Mouse (Mus musculus) heart, embryonic 16.5 days (tissue): ENCODE measurements around the gene Gpr162. TPM values are rescaled to one million over a fixed set of nuclear protein-coding genes. Genes with fewer than 3 reads are reported as not detected.
A peak's percentile ranks its signal among the peaks of the same experiment; 100 is the strongest.
"Not testable (repeated sequence)": the region's sequence is repeated elsewhere in the genome, so short reads cannot be mapped to it uniquely, and the experiment has no call there.

Source experiments
- ATAC-seq: fragments of 200-750 bp; cut with Nextera tagmentation; replicated peaks from 2 replicates; pipeline ENCODE4 v1.8.0; 2017; ENCODE audit warnings: moderate number of reproducible peaks; ENCODE audit not compliant: insufficient read depth, low FRiP score; ENCODE audit errors: extremely low read depth
- H3K27ac ChIP-seq: fragments of 300-500 bp; sonication (generic); 2 replicates; pipeline ENCODE4 v1.5.1; 2014; ENCODE audit warnings: mild to moderate bottlenecking, low read length, control low read depth, moderate library complexity
- H3K27me3 ChIP-seq: fragments of 300-500 bp; sonication (generic); 2 replicates; pipeline ENCODE4 v1.6.1; 2014; ENCODE audit warnings: low read length, mixed read lengths; ENCODE audit not compliant: control insufficient read depth, insufficient read depth
- H3K36me3 ChIP-seq: fragments of 300-500 bp; sonication (generic); 2 replicates; pipeline ENCODE4 v1.6.1; 2014; ENCODE audit not compliant: control insufficient read depth, insufficient read depth
- H3K4me1 ChIP-seq: fragments of 300-500 bp; sonication (generic); 2 replicates; pipeline ENCODE4 v1.6.1; 2014; ENCODE audit warnings: low read length, mixed read lengths; ENCODE audit not compliant: control insufficient read depth, insufficient read depth
- H3K4me2 ChIP-seq: fragments of 300-500 bp; sonication (generic); 2 replicates; pipeline ENCODE4 v1.6.1; 2014; ENCODE audit warnings: low read depth, mild to moderate bottlenecking, control low read depth, low read length
- H3K4me3 ChIP-seq: fragments of 300-500 bp; sonication (generic); 2 replicates; pipeline ENCODE4 v1.5.1; 2014; ENCODE audit warnings: mild to moderate bottlenecking, control low read depth, low read length
- H3K9ac ChIP-seq: fragments of 300-500 bp; sonication (generic); 2 replicates; pipeline ENCODE4 v1.6.1; 2014; ENCODE audit warnings: low read length, control low read depth
- H3K9me3 ChIP-seq: fragments of 300-500 bp; sonication (generic); replicated peaks from 2 replicates; pipeline ENCODE4 v1.6.1; 2016; ENCODE audit warnings: low read length; ENCODE audit not compliant: control insufficient read depth
- WGBS: fragments of 180-500 bp; shearing (Covaris S2); extraction: QIAGEN DNeasy Blood & Tissue Kit; methylation state at CpG from one replicate; pipeline ENCODE4 v1.1.7; 2014; 5-methylcytosine and 5-hydroxymethylcytosine counted together
- polyA plus RNA-seq: library from polyadenylated mRNA; unstranded; fragments of >200 nt; fragmentation: Nextera tagmentation; extraction: Ambion mirVana; gene quantifications from 2 replicates; pipeline ENCODE4 v1.2.1, GENCODE M21; 2015

The Gpr162 gene
- polyA plus RNA-seq, 1 experiment from 2014 or later = 2.7 TPM

- Histone ChIP-seq H3K9me3 (no peaks in the 10 kb centered on the region), H3K27ac (peak overlapping the region; percentile 99), H3K27me3 (no peaks in the 10 kb centered on the region), H3K36me3 (peaks cover 25% of the 10 kb centered on the region), H3K4me2 (peak overlapping the region; percentile 90), H3K4me3 (peak overlapping the region; percentile 89), H3K4me1 (peaks cover 52% of the 10 kb centered on the region), H3K9ac (peak overlapping the region; percentile 97)
- WGBS = 69% methylated on average over 24 of the region's 24 CpGs
- ATAC-seq = no peak
These were observed 51.9 kb downstream of the Gpr162 start for GRCm38 (mm10) chr6:124811701-124812560.

DNA sequence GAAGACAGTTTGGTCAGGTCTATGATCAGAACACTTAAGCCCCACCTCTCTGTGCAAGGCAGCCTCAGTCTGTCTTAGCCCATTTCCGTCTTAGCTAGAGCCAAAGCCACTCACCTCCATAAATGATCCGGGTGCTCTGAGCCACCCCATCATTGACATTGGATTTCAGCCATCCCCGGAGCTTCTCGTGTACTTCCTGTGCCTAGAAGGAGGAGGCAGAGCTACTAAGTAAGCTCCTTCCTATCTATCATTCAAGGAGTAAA lies 52.4 kb downstream of the Gpr162 start:
- Histone ChIP-seq H3K4me1 (peaks cover 56% of the 10 kb centered on the region), H3K27me3 (no peaks in the 10 kb centered on the region), H3K9me3 (no peaks in the 10 kb centered on the region), H3K9ac (peak overlapping the region; percentile 5; the same call in 1 of the 2 replicates), H3K27ac (peak overlapping the region; percentile 14; the same call in 1 of the 2 replicates), H3K4me3 (no peak overlapping the region), H3K36me3 (peaks cover 19% of the 10 kb centered on the region), H3K4me2 (no peak overlapping the region)
- 72% methylated on average over 4 of the region's 4 CpGs for WGBS
- ATAC-seq = no peak

GRCm38 (mm10) chr6:124810566-124811402 lies 53.0 kb downstream of the Gpr162 start:
- H3K9me3 ChIP-seq, H3K4me3 ChIP-seq, ATAC-seq, H3K27me3 ChIP-seq, H3K9ac ChIP-seq, H3K4me2 ChIP-seq, H3K27ac ChIP-seq: not testable (repeated sequence)
- Histone ChIP-seq H3K4me1 (peaks cover 62% of the 10 kb centered on the region), H3K36me3 (peaks cover 18% of the 10 kb centered on the region)
- 73% methylated on average over 11 of the region's 11 CpGs for WGBS

- 41% methylated on average over 14 of the region's 14 CpGs for WGBS
- H3K9me3 ChIP-seq = no peaks in the 10 kb centered on the region
- H3K4me1 ChIP-seq = peaks cover 65% of the 10 kb centered on the region
- peak overlapping the region; percentile 100 for H3K4me2 ChIP-seq
- H3K4me3 ChIP-seq = peak overlapping the region; percentile 79
- H3K36me3 ChIP-seq = peaks cover 18% of the 10 kb centered on the region
- peak overlapping the region; percentile 92 for H3K9ac ChIP-seq
- ATAC-seq = no peak
- peak overlapping the region; percentile 92 for H3K27ac ChIP-seq
- no peaks in the 10 kb centered on the region for H3K27me3 ChIP-seq
These were observed 53.8 kb downstream of the Gpr162 start for GRCm38 (mm10) chr6:124809775-124810538.

DNA sequence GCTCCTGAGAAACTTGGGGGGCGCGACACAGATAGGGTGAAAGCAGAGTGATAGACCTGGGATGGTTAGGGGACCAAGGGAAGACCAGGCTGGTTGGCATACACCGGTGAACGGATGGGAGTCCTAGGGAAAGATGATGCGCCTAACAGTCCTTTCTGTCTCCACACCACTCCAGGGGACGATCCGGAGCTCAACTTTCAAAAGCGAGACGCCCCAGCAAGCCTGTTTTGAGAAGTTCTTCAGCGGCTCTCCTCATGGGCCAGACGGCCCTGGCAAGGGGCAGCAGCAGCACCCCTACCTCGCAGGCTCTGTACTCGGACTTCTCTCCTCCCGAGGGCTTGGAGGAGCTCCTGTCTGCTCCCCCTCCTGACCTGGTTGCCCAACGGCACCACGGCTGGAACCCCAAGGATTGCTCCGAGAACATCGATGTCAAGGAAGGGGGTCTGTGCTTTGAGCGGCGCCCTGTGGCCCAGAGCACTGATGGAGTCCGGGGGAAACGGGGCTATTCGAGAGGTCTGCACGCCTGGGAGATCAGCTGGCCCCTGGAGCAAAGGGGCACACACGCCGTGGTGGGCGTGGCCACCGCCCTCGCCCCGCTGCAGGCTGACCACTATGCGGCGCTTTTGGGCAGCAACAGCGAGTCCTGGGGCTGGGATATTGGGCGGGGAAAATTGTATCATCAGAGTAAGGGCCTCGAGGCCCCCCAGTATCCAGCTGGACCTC lies 54.6 kb downstream of the Gpr162 start:
- H3K4me2 ChIP-seq = peak overlapping the region; percentile 100
- ATAC-seq = 0 out of 2 replicates have a peak, but pooled peaks have one; percentile 20
- peak overlapping the region; percentile 92 for H3K9ac ChIP-seq
- peak overlapping the region; percentile 92 for H3K27ac ChIP-seq
- H3K9me3 ChIP-seq = no peaks in the 10 kb centered on the region
- WGBS = under 1% methylated on average over 35 of the region's 35 CpGs
- no peaks in the 10 kb centered on the region for H3K27me3 ChIP-seq
- peaks cover 18% of the 10 kb centered on the region for H3K36me3 ChIP-seq
- H3K4me3 ChIP-seq = peak overlapping the region; percentile 79
- peaks cover 59% of the 10 kb centered on the region for H3K4me1 ChIP-seq

Other genes with a start within 250 kb of the Gpr162 start
- 0.05 and 0.06 TPM in 2 replicates for gene C1s2, start 227.9 kb downstream of the Gpr162 start, polyA plus RNA-seq
- 50.1 and 54.2 TPM in 2 replicates for gene Lpcat3, start 201.0 kb downstream of the Gpr162 start, polyA plus RNA-seq
- gene Emg1, start 151.8 kb downstream of the Gpr162 start, polyA plus RNA-seq = 125 and 133 TPM in 2 replicates
- 347 and 355 TPM in 2 replicates for gene Phb2, start 151.6 kb downstream of the Gpr162 start, polyA plus RNA-seq
- 14.6 and 31.3 TPM in 2 replicates for gene Ptpn6, start 125.3 kb downstream of the Gpr162 start, polyA plus RNA-seq
- 429 and 447 TPM in 2 replicates for gene Grcc10, start 122.6 kb downstream of the Gpr162 start, polyA plus RNA-seq
- not detected in 2 replicates for gene Gm45234, start 108.0 kb downstream of the Gpr162 start, polyA plus RNA-seq
- 9.4 and 10.4 TPM in 2 replicates for gene Atn1, start 107.5 kb downstream of the Gpr162 start, polyA plus RNA-seq
- gene Eno2, start 94.3 kb downstream of the Gpr162 start, polyA plus RNA-seq = 3.7 and 4.3 TPM in 2 replicates
- gene Lrrc23, start 84.3 kb downstream of the Gpr162 start, polyA plus RNA-seq = 2.5 and 5.7 TPM in 2 replicates
- gene Spsb2, start 55.3 kb downstream of the Gpr162 start, polyA plus RNA-seq = 7.4 and 9.2 TPM in 2 replicates
- 1,525 and 1,576 TPM in 2 replicates for gene Tpi1, start 49.7 kb downstream of the Gpr162 start, polyA plus RNA-seq
- gene Usp5, start 34.5 kb downstream of the Gpr162 start, polyA plus RNA-seq = 104 and 112 TPM in 2 replicates
- gene Cdca3, start 34.4 kb downstream of the Gpr162 start, polyA plus RNA-seq = 126 and 136 TPM in 2 replicates
- 3.8 and 4.2 TPM in 2 replicates for gene Gnb3, start 23.7 kb downstream of the Gpr162 start, polyA plus RNA-seq
- gene P3h3, start 6.2 kb downstream of the Gpr162 start, polyA plus RNA-seq = 12.3 and 15.2 TPM in 2 replicates
- 0.25 and 2.1 TPM in 2 replicates for gene Cd4, start 24.2 kb upstream of the Gpr162 start, polyA plus RNA-seq
- 1.1 and 1.7 TPM in 2 replicates for gene Lag3, start 47.7 kb upstream of the Gpr162 start, polyA plus RNA-seq
- 203 and 265 TPM in 2 replicates for gene Ptms, start 56.1 kb upstream of the Gpr162 start, polyA plus RNA-seq
- 387 and 398 TPM in 2 replicates for gene Mlf2, start 67.4 kb upstream of the Gpr162 start, polyA plus RNA-seq
- 141 and 145 TPM in 2 replicates for gene Cops7a, start 101.6 kb upstream of the Gpr162 start, polyA plus RNA-seq
- gene Pianp, start 132.7 kb upstream of the Gpr162 start, polyA plus RNA-seq = 0.54 and 0.70 TPM in 2 replicates
- 8.7 and 9.6 TPM in 2 replicates for gene Zfp384, start 145.2 kb upstream of the Gpr162 start, polyA plus RNA-seq
- 77.5 and 89.0 TPM in 2 replicates for gene Ing4, start 175.8 kb upstream of the Gpr162 start, polyA plus RNA-seq
- 8.0 TPM in 2 replicates for gene Acrbp, start 185.7 kb upstream of the Gpr162 start, polyA plus RNA-seq
- 0.55 and 1.6 TPM in 2 replicates for gene Lpar5, start 203.9 kb upstream of the Gpr162 start, polyA plus RNA-seq
- gene Chd4, start 232.0 kb upstream of the Gpr162 start, polyA plus RNA-seq = 50.6 and 63.0 TPM in 2 replicates